Mouse (Mus musculus): ENCODE measurements at regions not wholly inside any gene's neighbourhood (a gene's known extent, or its start where the extent isn't known, plus 50 kb on each side); places are given as distances from the start of the nearest gene placed in this dataset.

GRCm38 (mm10) chr16:75487915-75488314 is 97.9 kb downstream of the Lipi start:
- no peak for DNase-seq (ENCODE audit: low spot score)

GRCm38 (mm10) chr16:75483878-75484277 is 102.0 kb downstream of the Lipi start:
- DNase-seq (ENCODE audit: low spot score), result no peak

GRCm38 (mm10) chr16:75465420-75465975 is 120.4 kb downstream of the Lipi start:
- no peak for DNase-seq (ENCODE audit: low spot score)

- no peak for DNase-seq (ENCODE audit: low spot score)
These were observed 123.7 kb downstream of the Lipi start for GRCm38 (mm10) chr16:75462136-75462535.

- peak; percentile 5 for DNase-seq (ENCODE audit: low spot score)
These were observed 138.9 kb downstream of the Lipi start for GRCm38 (mm10) chr16:75446901-75447514.

GRCm38 (mm10) chr16:75439296-75439695 is 146.6 kb downstream of the Lipi start:
- no peak for DNase-seq (ENCODE audit: low spot score)

- no peak for DNase-seq (ENCODE audit: low spot score)
These were observed 152.6 kb downstream of the Lipi start for GRCm38 (mm10) chr16:75433227-75433626.

- no peak for DNase-seq (ENCODE audit: low spot score)
These were observed 201.2 kb downstream of the Lipi start for GRCm38 (mm10) chr16:75384526-75385222.

- no peak for DNase-seq (ENCODE audit: low spot score)
These were observed 204.7 kb downstream of the Lipi start for GRCm38 (mm10) chr16:75381191-75381590.

- DNase-seq (ENCODE audit: low spot score), result no peak
These were observed 216.2 kb downstream of the Lipi start for GRCm38 (mm10) chr16:75369700-75370099.

GRCm38 (mm10) chr16:75366727-75367126 is 219.1 kb downstream of the Lipi start:
- no peak for DNase-seq (ENCODE audit: low spot score)

GRCm38 (mm10) chr16:75365361-75365994 is 220.4 kb downstream of the Lipi start:
- no peak for DNase-seq (ENCODE audit: low spot score)

GRCm38 (mm10) chr16:75362095-75362494 is 223.8 kb downstream of the Lipi start:
- DNase-seq (ENCODE audit: low spot score), result no peak

- no peak for DNase-seq (ENCODE audit: low spot score)
These were observed 225.1 kb downstream of the Lipi start for GRCm38 (mm10) chr16:75360791-75361190.

- no peak for DNase-seq (ENCODE audit: low spot score)
These were observed 232.5 kb downstream of the Lipi start for GRCm38 (mm10) chr16:75353394-75353793.

- DNase-seq (ENCODE audit: low spot score), result no peak
These were observed 241.5 kb downstream of the Lipi start for GRCm38 (mm10) chr16:75344201-75344927.

GRCm38 (mm10) chr16:75343028-75343901 is 242.6 kb downstream of the Lipi start:
- DNase-seq (ENCODE audit: low spot score), result no peak

- no peak for DNase-seq (ENCODE audit: low spot score)
These were observed 251.6 kb downstream of the Lipi start for GRCm38 (mm10) chr16:75334228-75334627.

GRCm38 (mm10) chr16:75333750-75334149 is 252.1 kb downstream of the Lipi start:
- DNase-seq (ENCODE audit: low spot score), result no peak

GRCm38 (mm10) chr16:75332853-75333252 is 253.0 kb downstream of the Lipi start:
- no peak for DNase-seq (ENCODE audit: low spot score)

GRCm38 (mm10) chr16:75325296-75325695 is 260.6 kb downstream of the Lipi start:
- DNase-seq (ENCODE audit: low spot score), result no peak

Measured in ovary, postnatal 36 days (tissue).